Mouse (Mus musculus) heart, embryonic 16.5 days (tissue): Measurements from ENCODE around the gene Sorl1. TPM values are rescaled to one million over a fixed set of nuclear protein-coding genes. Genes with fewer than 3 reads are reported as not detected.

Experiments
- ATAC-seq: fragments of 200-750 bp; cut with Nextera tagmentation; replicated peaks from 2 replicates; pipeline ENCODE4 v1.8.0; 2017; ENCODE audit warnings: moderate number of reproducible peaks; ENCODE audit not compliant: insufficient read depth, low FRiP score; ENCODE audit errors: extremely low read depth
- H3K27ac ChIP-seq: fragments of 300-500 bp; sonication (generic); 2 replicates; pipeline ENCODE4 v1.5.1; 2014; ENCODE audit warnings: mild to moderate bottlenecking, low read length, control low read depth, moderate library complexity
- H3K27me3 ChIP-seq: fragments of 300-500 bp; sonication (generic); 2 replicates; pipeline ENCODE4 v1.6.1; 2014; ENCODE audit warnings: low read length, mixed read lengths; ENCODE audit not compliant: control insufficient read depth, insufficient read depth
- H3K36me3 ChIP-seq: fragments of 300-500 bp; sonication (generic); 2 replicates; pipeline ENCODE4 v1.6.1; 2014; ENCODE audit not compliant: control insufficient read depth, insufficient read depth
- H3K4me1 ChIP-seq: fragments of 300-500 bp; sonication (generic); 2 replicates; pipeline ENCODE4 v1.6.1; 2014; ENCODE audit warnings: low read length, mixed read lengths; ENCODE audit not compliant: control insufficient read depth, insufficient read depth
- H3K4me2 ChIP-seq: fragments of 300-500 bp; sonication (generic); 2 replicates; pipeline ENCODE4 v1.6.1; 2014; ENCODE audit warnings: low read depth, mild to moderate bottlenecking, control low read depth, low read length
- H3K4me3 ChIP-seq: fragments of 300-500 bp; sonication (generic); 2 replicates; pipeline ENCODE4 v1.5.1; 2014; ENCODE audit warnings: mild to moderate bottlenecking, control low read depth, low read length
- H3K9ac ChIP-seq: fragments of 300-500 bp; sonication (generic); 2 replicates; pipeline ENCODE4 v1.6.1; 2014; ENCODE audit warnings: low read length, control low read depth
- H3K9me3 ChIP-seq: fragments of 300-500 bp; sonication (generic); replicated peaks from 2 replicates; pipeline ENCODE4 v1.6.1; 2016; ENCODE audit warnings: low read length; ENCODE audit not compliant: control insufficient read depth
- WGBS: fragments of 180-500 bp; shearing (Covaris S2); extraction: QIAGEN DNeasy Blood & Tissue Kit; methylation state at CpG from one replicate; pipeline ENCODE4 v1.1.7; 2014; 5-methylcytosine and 5-hydroxymethylcytosine counted together
- polyA plus RNA-seq: library from polyadenylated mRNA; unstranded; fragments of >200 nt; fragmentation: Nextera tagmentation; extraction: Ambion mirVana; gene quantifications from 2 replicates; pipeline ENCODE4 v1.2.1, GENCODE M21; 2015

The Sorl1 gene
- polyA plus RNA-seq, 1 experiment from 2014 or later: 2.2 TPM

- ATAC-seq: no peak
- no peak overlapping the region for H3K9ac ChIP-seq
- H3K4me2 ChIP-seq: no peak overlapping the region
- no peaks in the 10 kb centered on the region for H3K9me3 ChIP-seq
- H3K4me1 ChIP-seq: peaks cover 4% of the 10 kb centered on the region
- no peaks in the 10 kb centered on the region for H3K27me3 ChIP-seq
- 72% methylated on average over 4 of the region's 4 CpGs for WGBS
- H3K27ac ChIP-seq: no peak overlapping the region
- H3K4me3 ChIP-seq: no peak overlapping the region
- H3K36me3 ChIP-seq: no peaks in the 10 kb centered on the region
These were observed 181.0 kb downstream of the Sorl1 start for GRCm38 (mm10) chr9:41942970-41943635.

- no peak overlapping the region for H3K4me3 ChIP-seq
- ATAC-seq: no peak
- no peak overlapping the region for H3K4me2 ChIP-seq
- H3K9me3 ChIP-seq: no peaks in the 10 kb centered on the region
- no peak overlapping the region for H3K27ac ChIP-seq
- 71% methylated on average over 10 of the region's 10 CpGs for WGBS
- peaks cover 20% of the 10 kb centered on the region for H3K4me1 ChIP-seq
- no peaks in the 10 kb centered on the region for H3K27me3 ChIP-seq
- no peak overlapping the region for H3K9ac ChIP-seq
- H3K36me3 ChIP-seq: no peaks in the 10 kb centered on the region
These were observed 183.7 kb downstream of the Sorl1 start for GRCm38 (mm10) chr9:41940311-41940853.

- H3K36me3 ChIP-seq: no peaks in the 10 kb centered on the region
- H3K27ac ChIP-seq: peak overlapping the region; percentile 5; the same call in 1 of the 2 replicates
- 46% methylated on average over 8 of the region's 8 CpGs for WGBS
- no peak overlapping the region for H3K4me3 ChIP-seq
- H3K4me1 ChIP-seq: peaks cover 26% of the 10 kb centered on the region
- no peaks in the 10 kb centered on the region for H3K9me3 ChIP-seq
- H3K9ac ChIP-seq: peak overlapping the region; percentile 17; the same call in 1 of the 2 replicates
- no peak overlapping the region for H3K4me2 ChIP-seq
- H3K27me3 ChIP-seq: no peaks in the 10 kb centered on the region
- no peak for ATAC-seq
These were observed 185.6 kb downstream of the Sorl1 start for GRCm38 (mm10) chr9:41938449-41938848.

- 22% methylated on average over 3 of the region's 3 CpGs for WGBS
- Histone ChIP-seq H3K4me2 (no peak overlapping the region), H3K36me3 (no peaks in the 10 kb centered on the region), H3K4me1 (peaks cover 26% of the 10 kb centered on the region), H3K9ac (no peak overlapping the region), H3K9me3 (no peaks in the 10 kb centered on the region), H3K4me3 (no peak overlapping the region), H3K27me3 (no peaks in the 10 kb centered on the region), H3K27ac (peak overlapping the region; percentile 19)
- no peak for ATAC-seq
These were observed 186.1 kb downstream of the Sorl1 start for GRCm38 (mm10) chr9:41937967-41938348.

- no peaks in the 10 kb centered on the region for H3K27me3 ChIP-seq
- peaks cover 26% of the 10 kb centered on the region for H3K4me1 ChIP-seq
- no peak for ATAC-seq
- no peak overlapping the region for H3K4me2 ChIP-seq
- H3K4me3 ChIP-seq: no peak overlapping the region
- peak overlapping the region; percentile 19 for H3K27ac ChIP-seq
- H3K36me3 ChIP-seq: no peaks in the 10 kb centered on the region
- H3K9me3 ChIP-seq: no peaks in the 10 kb centered on the region
- 66% methylated on average over 8 of the region's 8 CpGs for WGBS
- no peak overlapping the region for H3K9ac ChIP-seq
These were observed 186.6 kb downstream of the Sorl1 start for GRCm38 (mm10) chr9:41937341-41937966.

- Histone ChIP-seq H3K4me3 (no peak overlapping the region), H3K4me1 (peaks cover 26% of the 10 kb centered on the region), H3K36me3 (no peaks in the 10 kb centered on the region), H3K9ac (no peak overlapping the region), H3K27ac (no peak overlapping the region), H3K4me2 (no peak overlapping the region), H3K9me3 (no peaks in the 10 kb centered on the region), H3K27me3 (no peaks in the 10 kb centered on the region)
- no peak for ATAC-seq
- 39% methylated on average over 1 of the region's 1 CpGs for WGBS
These were observed 187.5 kb downstream of the Sorl1 start for GRCm38 (mm10) chr9:41936598-41936997.

- Histone ChIP-seq H3K36me3 (no peaks in the 10 kb centered on the region), H3K4me1 (peaks cover 26% of the 10 kb centered on the region), H3K4me2 (peak overlapping the region; percentile 77), H3K9ac (peak overlapping the region; percentile 72), H3K27ac (peak overlapping the region; percentile 67), H3K4me3 (peak overlapping the region; percentile 55), H3K27me3 (no peaks in the 10 kb centered on the region), H3K9me3 (no peaks in the 10 kb centered on the region)
- peak; percentile 41 for ATAC-seq
- WGBS: 3% methylated on average over 10 of the region's 10 CpGs
These were observed 188.1 kb downstream of the Sorl1 start for GRCm38 (mm10) chr9:41935979-41936378.

GRCm38 (mm10) chr9:41935373-41935971, 188.6 kb downstream of the Sorl1 start:
- peak; percentile 71 for ATAC-seq
- H3K4me1 ChIP-seq: peaks cover 26% of the 10 kb centered on the region
- no peaks in the 10 kb centered on the region for H3K27me3 ChIP-seq
- H3K4me2 ChIP-seq: peak overlapping the region; percentile 77
- 2% methylated on average over 21 of the region's 21 CpGs for WGBS
- H3K27ac ChIP-seq: peak overlapping the region; percentile 67; the same call in 1 of the 2 replicates
- H3K36me3 ChIP-seq: no peaks in the 10 kb centered on the region
- peak overlapping the region; percentile 55 for H3K4me3 ChIP-seq
- peak overlapping the region; percentile 72 for H3K9ac ChIP-seq
- no peaks in the 10 kb centered on the region for H3K9me3 ChIP-seq
